Mouse (Mus musculus): ENCODE data around the gene A1cf. TPM values are rescaled to one million over a fixed set of nuclear protein-coding genes. Genes with fewer than 3 reads are reported as not detected.

A1cf gene
- polyA plus RNA-seq, 1 experiment from 2014 or later, result not detected

- 97% methylated on average over 2 of the region's 2 CpGs for WGBS
- Histone ChIP-seq H3K27me3 (no peaks in the 10 kb centered on the region), H3K9me3 (no peaks in the 10 kb centered on the region), H3K9ac (no peak overlapping the region), H3K27ac (no peak overlapping the region), H3K4me3 (no peak overlapping the region), H3K4me2 (no peak overlapping the region), H3K4me1 (replicated peaks) (no peaks in the 10 kb centered on the region), H3K36me3 (no peaks in the 10 kb centered on the region)
- ATAC-seq (ENCODE audit: low FRiP score), result no peak
Observed at GRCm38 (mm10) chr19:31960434-31960833, 91.9 kb downstream of the A1cf start.

- H3K9me3 ChIP-seq, result no peaks in the 10 kb centered on the region
- no peak for ATAC-seq (ENCODE audit: low FRiP score)
Observed at GRCm38 (mm10) chr19:31963147-31963546, 94.6 kb downstream of the A1cf start.

GRCm38 (mm10) chr19:31967933-31968532 lies 99.5 kb downstream of the A1cf start:
- Histone ChIP-seq H3K27me3 (peaks cover 4% of the 10 kb centered on the region; the same call in 1 of the 2 replicates), H3K9me3 (no peaks in the 10 kb centered on the region), H3K9ac (no peak overlapping the region), H3K27ac (no peak overlapping the region), H3K4me2 (no peak overlapping the region), H3K4me3 (no peak overlapping the region), H3K36me3 (no peaks in the 10 kb centered on the region), H3K4me1 (replicated peaks) (no peaks in the 10 kb centered on the region)
- ATAC-seq (ENCODE audit: low FRiP score), result no peak
- WGBS, result 71% methylated on average over 5 of the region's 5 CpGs

More at GRCm38 (mm10) chr19:31963147-31963546, 94.6 kb downstream of the A1cf start:
- H3K4me1 ChIP-seq (replicated peaks), result no peaks in the 10 kb centered on the region
- no peaks in the 10 kb centered on the region for H3K36me3 ChIP-seq
- WGBS, result 63% methylated on average over 3 of the region's 3 CpGs
- H3K27me3 ChIP-seq, result no peaks in the 10 kb centered on the region
- no peak overlapping the region for H3K4me2 ChIP-seq
- H3K27ac ChIP-seq, result no peak overlapping the region
- no peak overlapping the region for H3K4me3 ChIP-seq
- no peak overlapping the region for H3K9ac ChIP-seq

GRCm38 (mm10) chr19:31971405-31971804 lies 102.8 kb downstream of the A1cf start:
- Histone ChIP-seq H3K4me2 (no peak overlapping the region), H3K36me3 (no peaks in the 10 kb centered on the region), H3K27ac (no peak overlapping the region), H3K9ac (no peak overlapping the region), H3K9me3 (no peaks in the 10 kb centered on the region), H3K4me1 (replicated peaks) (no peaks in the 10 kb centered on the region), H3K4me3 (no peak overlapping the region), H3K27me3 (peaks cover 4% of the 10 kb centered on the region; the same call in 1 of the 2 replicates)
- ATAC-seq (ENCODE audit: low FRiP score), result no peak
- 66% methylated on average over 3 of the region's 3 CpGs for WGBS

GRCm38 (mm10) chr19:31971998-31972397 lies 103.4 kb downstream of the A1cf start:
- Histone ChIP-seq H3K27me3 (peaks cover 4% of the 10 kb centered on the region; the same call in 1 of the 2 replicates), H3K4me3 (no peak overlapping the region), H3K36me3 (no peaks in the 10 kb centered on the region), H3K9me3 (no peaks in the 10 kb centered on the region), H3K9ac (no peak overlapping the region), H3K27ac (no peak overlapping the region), H3K4me1 (replicated peaks) (no peaks in the 10 kb centered on the region), H3K4me2 (no peak overlapping the region)
- ATAC-seq (ENCODE audit: low FRiP score), result peak; percentile 89
- 9% methylated on average over 6 of the region's 6 CpGs for WGBS

GRCm38 (mm10) chr19:31975882-31976281 lies 107.3 kb downstream of the A1cf start:
- Histone ChIP-seq H3K4me3 (no peak overlapping the region), H3K9ac (no peak overlapping the region), H3K4me1 (replicated peaks) (no peaks in the 10 kb centered on the region), H3K27me3 (peaks cover 4% of the 10 kb centered on the region; the same call in 1 of the 2 replicates), H3K4me2 (no peak overlapping the region), H3K9me3 (no peaks in the 10 kb centered on the region), H3K36me3 (no peaks in the 10 kb centered on the region), H3K27ac (no peak overlapping the region)
- WGBS, result 70% methylated on average over 2 of the region's 2 CpGs
- ATAC-seq (ENCODE audit: low FRiP score), result no peak

GRCm38 (mm10) chr19:31991057-31991456 lies 122.5 kb downstream of the A1cf start:
- no peaks in the 10 kb centered on the region for H3K4me1 ChIP-seq (replicated peaks)
- no peak overlapping the region for H3K9ac ChIP-seq
- H3K36me3 ChIP-seq, result no peaks in the 10 kb centered on the region
- WGBS, result 91% methylated on average over 6 of the region's 6 CpGs
- no peak for ATAC-seq (ENCODE audit: low FRiP score)
- no peaks in the 10 kb centered on the region for H3K27me3 ChIP-seq
- H3K4me3 ChIP-seq, result no peak overlapping the region
- no peak overlapping the region for H3K4me2 ChIP-seq
- no peak overlapping the region for H3K27ac ChIP-seq
- H3K9me3 ChIP-seq, result no peaks in the 10 kb centered on the region

- H3K27me3 ChIP-seq, result no peaks in the 10 kb centered on the region
- no peak overlapping the region for H3K27ac ChIP-seq
- no peak overlapping the region for H3K4me3 ChIP-seq
- H3K36me3 ChIP-seq, result no peaks in the 10 kb centered on the region
- no peaks in the 10 kb centered on the region for H3K9me3 ChIP-seq
- H3K9ac ChIP-seq, result no peak overlapping the region
- no peak overlapping the region for H3K4me2 ChIP-seq
- no peaks in the 10 kb centered on the region for H3K4me1 ChIP-seq (replicated peaks)
- ATAC-seq (ENCODE audit: low FRiP score), result no peak
- 94% methylated on average over 3 of the region's 3 CpGs for WGBS
Observed at GRCm38 (mm10) chr19:31996916-31997315, 128.4 kb downstream of the A1cf start.

Other genes with a start within 250 kb of the A1cf start
- 4.2 and 5.0 TPM in 2 replicates for gene Prkg1, start 103.7 kb upstream of the A1cf start, polyA plus RNA-seq (2015; fragmentation: Nextera tagmentation; extraction: Ambion mirVana)
- gene Asah2, start 239.4 kb downstream of the A1cf start, polyA plus RNA-seq (2015; fragmentation: Nextera tagmentation; extraction: Ambion mirVana), result 0.79 and 1.7 TPM in 2 replicates